Mouse (Mus musculus) neural tube, embryonic 13.5 days (tissue): ENCODE measurements around the gene Hspa12b. TPM values are rescaled to one million over a fixed set of nuclear protein-coding genes. Genes with fewer than 3 reads are reported as not detected.
A peak's percentile ranks its signal among the peaks of the same experiment; 100 is the strongest.

ENCODE experiments used
- ATAC-seq: fragments of 200-750 bp; cut with Nextera tagmentation; 2 replicates; pipeline ENCODE4 v1.8.0; 2017; ENCODE audit warnings: low read depth, mild to moderate bottlenecking, moderate TSS enrichment, moderate library complexity
- H3K27ac ChIP-seq: fragments of 300-500 bp; sonication (generic); replicated peaks from 2 replicates; pipeline ENCODE4 v1.5.1; 2015; ENCODE audit warnings: moderate library complexity, mild to moderate bottlenecking, inconsistent platforms
- H3K27me3 ChIP-seq: fragments of 300-500 bp; sonication (generic); 2 replicates; pipeline ENCODE4 v1.6.1; 2015; ENCODE audit warnings: mild to moderate bottlenecking, inconsistent platforms
- H3K36me3 ChIP-seq: fragments of 300-500 bp; sonication (generic); 2 replicates; pipeline ENCODE4 v1.6.1; 2015; ENCODE audit warnings: mild to moderate bottlenecking, inconsistent platforms
- H3K4me1 ChIP-seq: fragments of 300-500 bp; sonication (generic); replicated peaks from 2 replicates; pipeline ENCODE4 v1.6.1; 2015; ENCODE audit warnings: inconsistent platforms
- H3K4me2 ChIP-seq: fragments of 300-500 bp; sonication (generic); 2 replicates; pipeline ENCODE4 v1.6.1; 2015; ENCODE audit warnings: inconsistent platforms, mild to moderate bottlenecking, moderate library complexity
- H3K4me3 ChIP-seq: fragments of 300-500 bp; sonication (generic); 2 replicates; pipeline ENCODE4 v1.5.1; 2015; ENCODE audit warnings: mild to moderate bottlenecking, inconsistent platforms
- H3K9ac ChIP-seq: fragments of 300-500 bp; sonication (generic); 2 replicates; pipeline ENCODE4 v1.6.1; 2015; ENCODE audit warnings: moderate library complexity, mild to moderate bottlenecking, inconsistent platforms
- H3K9me3 ChIP-seq: fragments of 300-500 bp; sonication (generic); 2 replicates; pipeline ENCODE4 v1.6.1; 2016; ENCODE audit warnings: inconsistent platforms
- WGBS: fragments of 180-500 bp; shearing (Covaris S2); methylation state at CpG from one replicate; pipeline ENCODE4 v1.1.7; 2015; 5-methylcytosine and 5-hydroxymethylcytosine counted together
- polyA plus RNA-seq: library from polyadenylated mRNA; unstranded; fragments of >200 nt; fragmentation: Nextera tagmentation; extraction: Ambion mirVana; gene quantifications from 2 replicates; pipeline ENCODE4 v1.2.1, GENCODE M21; 2015

The Hspa12b gene
- polyA plus RNA-seq, 1 experiment from 2014 or later: 5.1 TPM

DNA sequence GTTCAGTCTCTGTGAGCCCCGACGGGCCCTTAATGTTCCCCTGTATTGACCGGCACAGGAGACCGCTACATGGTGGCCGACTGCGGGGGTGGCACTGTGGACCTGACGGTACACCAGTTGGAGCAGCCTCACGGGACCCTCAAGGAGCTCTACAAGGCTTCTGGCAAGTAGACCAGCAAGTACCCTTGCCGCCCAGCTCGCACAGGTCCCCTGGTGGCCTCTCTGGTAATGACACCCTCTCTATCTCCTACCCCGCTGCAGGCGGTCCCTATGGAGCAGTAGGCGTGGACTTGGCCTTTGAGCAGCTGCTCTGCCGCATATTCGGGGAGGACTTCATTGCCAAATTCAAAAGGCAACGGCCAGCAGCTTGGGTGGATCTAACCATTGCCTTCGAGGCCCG lies 15.5 kb downstream of the Hspa12b start:
- Histone ChIP-seq H3K4me2 (no peak overlapping the region), H3K9ac (no peak overlapping the region), H3K4me3 (no peak overlapping the region), H3K27me3 (no peaks in the 10 kb centered on the region), H3K4me1 (peaks cover 5% of the 10 kb centered on the region), H3K36me3 (peaks cover 50% of the 10 kb centered on the region), H3K9me3 (no peaks in the 10 kb centered on the region), H3K27ac (no peak overlapping the region)
- ATAC-seq: 0 out of 2 replicates have a peak, but pooled peaks have one; percentile 34
- 26% methylated on average over 18 of the region's 18 CpGs for WGBS

DNA sequence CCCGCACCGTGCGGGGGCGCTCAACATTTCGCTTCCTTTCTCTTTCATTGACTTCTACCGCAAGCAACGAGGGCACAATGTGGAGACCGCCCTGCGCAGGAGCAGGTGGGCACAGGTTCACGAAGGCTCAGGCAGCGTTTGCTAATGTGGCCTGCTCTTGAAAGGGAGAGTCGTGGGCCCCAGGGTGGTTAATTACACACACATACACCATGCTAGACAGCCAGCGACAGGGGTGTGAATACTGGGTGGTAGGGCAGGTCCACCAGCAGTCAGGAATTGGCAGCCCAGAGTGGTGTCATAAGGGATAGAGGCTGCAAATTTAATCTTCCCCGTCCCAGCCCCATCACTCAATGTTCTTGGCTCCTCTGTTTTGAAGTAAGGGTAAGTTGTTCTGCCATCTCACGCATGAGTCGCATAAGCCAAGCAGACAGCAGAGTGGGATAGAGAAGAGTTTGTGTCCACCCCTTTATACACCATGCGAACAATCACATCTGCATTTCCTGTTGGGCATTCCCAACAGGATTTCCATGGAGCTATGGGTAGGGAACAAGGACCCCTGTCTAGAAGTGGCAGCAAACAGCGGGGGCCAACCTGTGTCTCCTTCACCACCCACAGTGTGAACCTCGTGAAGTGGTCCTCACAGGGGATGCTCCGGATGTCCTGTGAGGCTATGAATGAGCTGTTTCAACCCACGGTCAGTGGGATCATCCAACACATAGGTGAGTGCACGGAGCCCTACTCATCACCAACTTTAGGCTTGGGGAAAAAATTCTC lies 16.1 kb downstream of the Hspa12b start:
- peaks cover 5% of the 10 kb centered on the region for H3K4me1 ChIP-seq
- H3K9ac ChIP-seq: no peak overlapping the region
- H3K27me3 ChIP-seq: no peaks in the 10 kb centered on the region
- no peak for ATAC-seq
- 69% methylated on average over 22 of the region's 22 CpGs for whole genome bisulfite sequencing
- no peak overlapping the region for H3K27ac ChIP-seq
- peaks cover 56% of the 10 kb centered on the region for H3K36me3 ChIP-seq
- no peak overlapping the region for H3K4me2 ChIP-seq
- H3K4me3 ChIP-seq: no peak overlapping the region
- no peaks in the 10 kb centered on the region for H3K9me3 ChIP-seq

DNA sequence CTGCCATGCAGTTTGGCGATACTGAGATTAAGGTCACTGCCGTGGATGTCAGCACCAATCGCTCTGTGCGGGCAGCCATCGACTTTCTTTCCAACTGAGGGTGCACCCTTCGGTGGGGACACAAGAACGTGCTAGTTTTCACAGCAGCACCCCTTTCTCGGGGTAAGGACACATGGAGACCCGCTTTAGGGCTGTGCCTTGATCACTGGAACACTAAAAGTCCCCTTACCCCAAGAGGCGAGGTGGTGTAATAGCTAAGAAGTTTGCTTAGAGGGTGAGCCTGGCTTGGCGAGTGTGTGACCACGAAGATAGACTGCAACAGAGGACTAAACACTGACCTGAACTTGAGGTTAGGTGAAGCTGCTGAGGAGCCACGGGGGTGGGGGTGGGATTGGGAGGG lies 18.0 kb downstream of the Hspa12b start:
- no peak overlapping the region for H3K4me2 ChIP-seq
- WGBS: 69% methylated on average over 13 of the region's 13 CpGs
- H3K9ac ChIP-seq: no peak overlapping the region
- no peaks in the 10 kb centered on the region for H3K9me3 ChIP-seq
- peaks cover 5% of the 10 kb centered on the region for H3K4me1 ChIP-seq
- ATAC-seq: no peak
- H3K4me3 ChIP-seq: no peak overlapping the region
- H3K27me3 ChIP-seq: no peaks in the 10 kb centered on the region
- no peak overlapping the region for H3K27ac ChIP-seq
- peaks cover 70% of the 10 kb centered on the region for H3K36me3 ChIP-seq

DNA sequence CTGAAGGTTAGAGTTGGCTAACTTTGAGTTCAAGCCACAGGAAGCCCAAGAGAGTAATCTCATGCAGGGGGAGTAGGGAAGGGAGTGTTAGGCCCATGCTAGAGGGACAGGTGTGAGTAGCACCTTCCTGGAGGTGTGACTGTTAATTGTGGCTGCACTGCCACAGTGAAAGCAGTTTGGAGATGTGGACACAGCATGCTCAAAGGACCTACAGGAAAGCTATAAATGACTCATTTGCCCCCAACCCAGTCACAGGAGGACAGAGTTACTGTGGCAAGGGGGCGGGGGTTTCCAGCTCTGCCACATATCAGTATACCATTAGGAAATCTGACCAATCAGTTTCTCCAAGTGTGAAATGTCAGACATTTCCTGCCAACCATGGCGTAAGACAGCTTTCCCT lies 18.5 kb downstream of the Hspa12b start:
- no peak overlapping the region for H3K9ac ChIP-seq
- no peak overlapping the region for H3K4me3 ChIP-seq
- WGBS: 88% methylated on average over 2 of the region's 2 CpGs
- no peak overlapping the region for H3K27ac ChIP-seq
- no peak for ATAC-seq
- H3K36me3 ChIP-seq: peaks cover 74% of the 10 kb centered on the region
- H3K27me3 ChIP-seq: no peaks in the 10 kb centered on the region
- H3K9me3 ChIP-seq: no peaks in the 10 kb centered on the region
- no peak overlapping the region for H3K4me2 ChIP-seq
- H3K4me1 ChIP-seq: peaks cover 5% of the 10 kb centered on the region

DNA sequence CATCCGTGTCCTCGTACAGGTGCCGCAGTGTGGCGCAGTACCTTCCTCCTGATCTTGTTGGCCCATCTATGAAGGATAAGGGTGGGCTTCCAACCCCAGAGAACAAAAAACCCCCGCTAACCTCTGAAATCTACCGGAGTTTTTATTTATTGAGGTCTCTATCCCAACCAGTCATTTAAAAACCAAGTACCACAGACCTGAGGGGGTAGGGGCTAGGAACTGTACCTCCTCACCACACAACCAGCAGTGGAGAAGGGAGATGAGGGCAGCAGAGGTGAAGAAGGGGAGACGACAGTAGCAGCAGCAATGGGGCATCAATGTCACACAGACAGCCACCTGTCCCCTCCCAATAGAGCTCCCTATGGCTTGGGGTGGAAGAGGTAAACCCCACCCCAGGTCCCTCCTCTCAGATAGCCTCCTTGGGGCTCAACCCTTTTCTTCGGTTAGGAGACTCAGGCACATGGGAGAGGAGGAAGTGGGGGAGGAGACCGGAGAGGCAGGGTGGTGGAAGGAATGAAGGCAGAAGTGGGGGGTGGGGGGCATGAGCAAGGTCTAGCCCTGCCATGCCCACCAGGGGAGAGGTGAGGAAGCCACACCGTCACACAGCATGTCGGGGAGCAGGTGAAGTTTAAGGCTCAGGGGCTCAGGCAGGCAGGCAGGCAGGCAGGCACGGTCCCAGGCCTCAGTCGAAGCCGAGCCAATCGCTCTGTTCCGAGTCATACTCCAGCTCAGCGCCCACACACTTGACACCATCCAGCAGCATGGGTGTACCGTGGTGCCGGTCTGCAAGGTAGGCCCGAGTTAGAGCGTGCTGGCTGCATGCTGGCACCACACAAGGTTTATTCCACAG lies 19.3 kb downstream of the Hspa12b start:
- peaks cover 82% of the 10 kb centered on the region for H3K36me3 ChIP-seq

DNA sequence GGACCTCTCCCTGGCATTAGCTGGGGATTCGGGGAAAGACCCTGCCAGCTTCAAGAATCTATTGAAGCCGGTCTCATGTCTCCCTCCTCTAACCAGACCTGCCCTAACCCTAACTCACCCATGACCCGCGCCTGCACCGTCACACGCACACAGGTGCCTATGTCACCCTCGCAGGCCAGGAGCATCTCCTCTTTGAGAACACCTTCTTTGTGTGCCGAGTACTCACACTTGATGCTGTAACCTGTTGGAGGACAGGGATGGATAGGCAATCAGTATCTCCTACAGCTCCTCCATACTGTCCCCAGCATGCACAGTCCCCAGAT lies 19.9 kb downstream of the Hspa12b start:
- H3K4me1 ChIP-seq: peaks cover 5% of the 10 kb centered on the region
- ATAC-seq: no peak
- no peak overlapping the region for H3K4me2 ChIP-seq
- no peaks in the 10 kb centered on the region for H3K9me3 ChIP-seq
- H3K27me3 ChIP-seq: no peaks in the 10 kb centered on the region
- WGBS: 95% methylated on average over 8 of the region's 8 CpGs
- peaks cover 88% of the 10 kb centered on the region for H3K36me3 ChIP-seq
- no peak overlapping the region for H3K9ac ChIP-seq
- H3K27ac ChIP-seq: no peak overlapping the region
- no peak overlapping the region for H3K4me3 ChIP-seq

More for the DNA sequence above, 19.3 kb downstream of the Hspa12b start:
- 91% methylated on average over 21 of the region's 21 CpGs for WGBS
- Histone ChIP-seq H3K27me3 (no peaks in the 10 kb centered on the region), H3K27ac (no peak overlapping the region), H3K4me1 (peaks cover 5% of the 10 kb centered on the region), H3K9me3 (no peaks in the 10 kb centered on the region), H3K9ac (no peak overlapping the region), H3K4me3 (no peak overlapping the region), H3K4me2 (no peak overlapping the region)
- ATAC-seq: no peak

DNA sequence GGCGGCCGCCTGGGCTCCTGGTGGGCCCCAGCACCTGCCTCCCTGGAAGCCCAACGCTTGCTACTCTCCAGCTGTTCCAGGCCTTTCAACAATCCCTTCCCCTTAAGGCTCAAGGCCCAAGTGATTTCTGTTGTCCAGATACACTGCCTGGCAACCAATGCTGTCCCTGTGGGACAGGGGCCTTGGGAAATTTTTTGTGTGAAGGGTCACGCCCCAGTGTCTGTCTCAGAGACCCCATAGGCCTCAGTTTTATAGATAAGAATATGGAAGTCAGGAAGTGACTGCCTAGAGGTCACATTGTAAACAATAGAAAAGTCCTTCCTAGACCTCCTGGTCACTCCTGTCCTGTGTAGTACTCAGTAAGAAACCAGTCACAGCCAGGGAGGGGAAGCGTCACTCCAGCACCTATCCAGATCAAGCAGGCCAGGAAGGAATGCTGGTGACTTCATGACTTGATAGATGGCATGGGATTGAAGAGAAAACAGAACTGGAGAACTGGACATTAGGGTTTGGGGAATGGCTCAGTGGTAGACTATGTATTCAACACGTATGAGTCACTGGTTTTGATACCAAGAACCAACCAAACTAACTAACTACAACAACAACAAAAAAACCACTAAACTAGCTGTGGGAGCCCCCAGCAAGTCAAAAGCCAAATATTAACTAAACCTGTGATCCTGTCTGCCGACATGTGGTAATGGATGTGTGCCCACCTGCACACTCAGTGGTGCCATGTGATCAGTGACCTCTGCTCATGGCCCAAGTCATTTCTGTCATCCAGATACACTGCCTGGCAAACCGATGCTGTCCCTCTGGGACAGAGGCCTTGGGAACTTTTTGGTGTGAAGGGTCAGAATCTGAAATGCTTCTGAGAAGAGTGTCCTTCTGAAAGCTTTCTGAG lies 21.5 kb downstream of the Hspa12b start:
- Histone ChIP-seq H3K9ac (no peak overlapping the region), H3K9me3 (no peaks in the 10 kb centered on the region), H3K36me3 (peaks cover 95% of the 10 kb centered on the region), H3K4me3 (no peak overlapping the region), H3K27ac (no peak overlapping the region), H3K4me1 (no peaks in the 10 kb centered on the region), H3K27me3 (no peaks in the 10 kb centered on the region), H3K4me2 (no peak overlapping the region)
- no peak for ATAC-seq
- 89% methylated on average over 8 of the region's 8 CpGs for WGBS

DNA sequence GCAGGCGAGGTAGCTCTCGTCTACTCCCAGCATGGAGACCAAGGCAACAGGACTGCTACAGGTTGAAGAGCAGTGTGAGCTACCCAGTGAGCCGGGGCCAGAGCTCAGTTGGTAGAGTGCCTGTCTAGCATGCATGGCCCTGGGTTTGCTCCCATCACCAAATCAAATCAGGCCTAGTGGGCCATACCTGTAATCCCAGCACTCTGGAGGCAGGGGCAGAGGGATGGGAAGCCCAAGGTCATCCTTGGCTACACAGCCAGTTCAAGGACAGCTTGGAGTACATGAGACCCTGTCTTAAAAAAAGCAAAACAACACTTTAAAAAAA lies 22.1 kb downstream of the Hspa12b start:
- peaks cover 91% of the 10 kb centered on the region for H3K36me3 ChIP-seq
- H3K4me3 ChIP-seq: no peak overlapping the region
- no peak for ATAC-seq
- no peaks in the 10 kb centered on the region for H3K4me1 ChIP-seq
- no peak overlapping the region for H3K27ac ChIP-seq
- 96% methylated on average over 3 of the region's 3 CpGs for WGBS
- no peak overlapping the region for H3K4me2 ChIP-seq
- H3K27me3 ChIP-seq: no peaks in the 10 kb centered on the region
- H3K9ac ChIP-seq: no peak overlapping the region
- H3K9me3 ChIP-seq: no peaks in the 10 kb centered on the region

DNA sequence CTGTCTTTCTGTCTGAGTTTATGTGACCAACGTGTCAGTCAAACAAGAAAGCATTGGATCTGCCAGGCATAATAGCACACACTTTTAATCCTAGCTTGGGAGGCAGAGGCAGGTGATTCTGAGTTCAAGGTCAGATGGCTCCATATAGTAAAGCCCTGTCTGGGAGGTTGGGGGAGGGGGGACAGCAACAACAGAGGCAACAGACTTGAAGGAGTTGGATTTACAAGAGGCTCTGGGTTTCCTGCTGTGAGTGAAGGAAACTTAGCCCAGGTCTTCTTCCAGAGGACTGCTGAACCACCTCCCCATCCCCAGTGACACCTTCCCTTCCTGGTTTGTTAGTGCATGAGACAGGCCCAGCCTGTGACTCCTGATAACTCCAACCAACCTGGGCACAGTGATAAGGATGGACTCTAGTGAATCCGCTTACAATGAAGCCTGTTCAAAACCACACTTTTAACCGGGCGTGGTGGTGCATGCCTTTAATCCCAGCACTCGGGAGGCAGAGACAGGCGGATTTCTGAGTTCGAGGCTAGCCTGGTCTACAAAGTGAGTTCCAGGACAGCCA lies 25.2 kb downstream of the Hspa12b start:
- H3K27ac ChIP-seq: no peak overlapping the region
- no peak for ATAC-seq
- no peaks in the 10 kb centered on the region for H3K9me3 ChIP-seq
- H3K4me1 ChIP-seq: peaks cover 13% of the 10 kb centered on the region
- no peaks in the 10 kb centered on the region for H3K27me3 ChIP-seq
- no peak overlapping the region for H3K4me3 ChIP-seq
- H3K4me2 ChIP-seq: no peak overlapping the region
- peaks cover 66% of the 10 kb centered on the region for H3K36me3 ChIP-seq
- H3K9ac ChIP-seq: no peak overlapping the region
- WGBS: 93% methylated on average over 7 of the region's 7 CpGs

DNA sequence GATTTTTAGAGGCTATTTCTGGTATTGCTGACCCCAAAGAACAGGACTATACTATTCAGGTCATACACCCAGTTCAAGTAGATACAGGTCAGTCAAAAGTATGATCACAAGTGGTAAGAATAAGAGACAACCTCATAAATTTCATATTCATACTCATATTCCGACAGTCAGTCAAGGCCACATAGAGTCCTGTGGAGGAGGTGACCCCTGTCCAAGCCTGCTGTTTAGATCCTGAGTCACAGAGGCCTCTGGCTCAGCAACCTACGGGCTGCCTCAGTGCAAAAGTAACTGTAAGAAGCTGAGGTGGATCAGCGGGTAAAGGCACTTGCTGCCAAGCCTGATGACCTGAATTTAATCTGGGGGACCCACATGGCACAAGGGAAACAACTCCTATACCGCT lies 27.0 kb downstream of the Hspa12b start:
- H3K36me3 ChIP-seq: peaks cover 48% of the 10 kb centered on the region
- no peak overlapping the region for H3K9ac ChIP-seq
- no peak overlapping the region for H3K27ac ChIP-seq
- no peaks in the 10 kb centered on the region for H3K27me3 ChIP-seq
- no peak overlapping the region for H3K4me2 ChIP-seq
- ATAC-seq: no peak
- H3K9me3 ChIP-seq: no peaks in the 10 kb centered on the region
- peaks cover 31% of the 10 kb centered on the region for H3K4me1 ChIP-seq
- no peak overlapping the region for H3K4me3 ChIP-seq
- 94% methylated on average over 4 of the region's 4 CpGs for WGBS

DNA sequence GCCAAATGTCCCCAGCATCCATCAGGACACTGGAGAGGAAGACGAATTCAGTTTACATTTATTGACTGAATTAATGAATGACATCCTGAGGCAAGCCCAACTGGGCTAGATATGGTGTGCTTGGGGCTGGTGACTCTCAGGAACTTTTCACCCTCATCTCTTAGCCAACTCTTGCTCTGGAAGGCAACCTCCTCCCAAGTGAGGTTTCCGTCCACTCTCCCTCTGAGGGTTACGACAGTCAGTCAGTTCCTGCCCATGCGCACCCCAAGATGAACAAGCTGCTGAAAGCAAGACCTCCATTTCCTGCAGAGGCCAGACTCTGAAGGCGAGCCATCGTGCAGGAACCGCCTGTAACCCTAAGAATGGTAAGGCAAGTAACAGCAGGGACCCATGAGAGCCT lies 29.9 kb downstream of the Hspa12b start:
- no peaks in the 10 kb centered on the region for H3K27me3 ChIP-seq
- no peak overlapping the region for H3K4me3 ChIP-seq
- no peak for ATAC-seq
- no peak overlapping the region for H3K27ac ChIP-seq
- no peak overlapping the region for H3K9ac ChIP-seq
- peaks cover 43% of the 10 kb centered on the region for H3K4me1 ChIP-seq
- H3K36me3 ChIP-seq: peaks cover 21% of the 10 kb centered on the region; the same call in 1 of the 2 replicates
- H3K9me3 ChIP-seq: no peaks in the 10 kb centered on the region
- H3K4me2 ChIP-seq: no peak overlapping the region; the same call in 1 of the 2 replicates
- 91% methylated on average over 7 of the region's 7 CpGs for WGBS
